8 mouse cellular contexts compared by ENCODE assay signal in genomic region chr9:63092567-63092966, GRCm38 (mm10). TPM values are rescaled to one million over a fixed set of nuclear protein-coding genes. Genes with fewer than 3 reads are reported as not detected.
DNase-seq lines count a peak whose midpoint lies in the region; ATAC-seq and TF ChIP-seq lines count a peak whose summit lies in the region.

No protein-coding gene starts in this region.

- WGBS in lung, embryonic 14.5 days = 4% methylated on average over 6 of the region's 6 CpGs
- 2% methylated on average over 6 of the region's 6 CpGs for WGBS in forebrain, embryonic 13.5 days
- WGBS in liver, embryonic 11.5 days = 11% methylated on average over 6 of the region's 6 CpGs
- WGBS in small intestine, adult 2 months = 41% methylated on average over 6 of the region's 6 CpGs

- no peak; the same call in 1 of the 2 replicates for ATAC-seq in lung, embryonic 14.5 days (ENCODE audit: insufficient read depth)
- ATAC-seq in forebrain, embryonic 13.5 days = peak; percentile 36; the same call in 1 of the 2 replicates
- no peak for ATAC-seq in liver, embryonic 11.5 days (replicated peaks; ENCODE audit: low FRiP score)

- H3K4me1 ChIP-seq in lung, embryonic 14.5 days (ENCODE audit: insufficient read depth) = peaks cover 23% of the 10 kb centered on the region
- peaks cover 30% of the 10 kb centered on the region for H3K4me1 ChIP-seq in forebrain, embryonic 13.5 days
- H3K4me1 ChIP-seq in liver, embryonic 11.5 days (replicated peaks; ENCODE audit: control insufficient read depth, insufficient read depth, low read length) = peaks cover 10% of the 10 kb centered on the region
- H3K4me1 ChIP-seq in small intestine, adult 2 months (ENCODE audit: control insufficient read depth, insufficient read depth, insufficient read length, low read length) = peaks cover 12% of the 10 kb centered on the region

- TF ChIP-seq CTCF in lung, embryonic 14.5 days (IDR thresholded peaks at IDR 0.05; ENCODE audit: low read depth) = no peak
- no peak for TF ChIP-seq CTCF in small intestine, adult 2 months (IDR thresholded peaks at IDR 0.05; ENCODE audit: extremely low read depth, insufficient read length, insufficient replicate concordance, low read depth, low read length)

- no peaks in the 10 kb centered on the region for H3K27me3 ChIP-seq in lung, embryonic 14.5 days (ENCODE audit: insufficient read depth, low read length)
- no peaks in the 10 kb centered on the region for H3K27me3 ChIP-seq in forebrain, embryonic 13.5 days
- no peaks in the 10 kb centered on the region for H3K27me3 ChIP-seq in liver, embryonic 11.5 days (replicated peaks; ENCODE audit: control insufficient read depth, insufficient read depth, low read length)
- no peaks in the 10 kb centered on the region for H3K27me3 ChIP-seq in small intestine, adult 2 months (ENCODE audit: control insufficient read depth, insufficient read depth, low read length)

- peak overlapping the region; percentile 30 for H3K4me3 ChIP-seq in lung, embryonic 14.5 days (ENCODE audit: low read depth, low read length)
- H3K4me3 ChIP-seq in forebrain, embryonic 13.5 days = peak overlapping the region; percentile 28
- H3K4me3 ChIP-seq in liver, embryonic 11.5 days (ENCODE audit: low read depth, low read length) = no peak overlapping the region
- peak overlapping the region; percentile 74 for H3K4me3 ChIP-seq in small intestine, adult 2 months (ENCODE audit: low read depth, low read length)

- peak overlapping the region; percentile 47 for H3K9ac ChIP-seq in lung, embryonic 14.5 days
- H3K9ac ChIP-seq in forebrain, embryonic 13.5 days = peak overlapping the region; percentile 51
- H3K9ac ChIP-seq in liver, embryonic 11.5 days (ENCODE audit: low read depth, low read length) = no peak overlapping the region

- H3K4me2 ChIP-seq in lung, embryonic 14.5 days = peak overlapping the region; percentile 62
- peak overlapping the region; percentile 58 for H3K4me2 ChIP-seq in forebrain, embryonic 13.5 days
- peak overlapping the region; percentile 49 for H3K4me2 ChIP-seq in liver, embryonic 11.5 days

- H3K36me3 ChIP-seq in lung, embryonic 14.5 days (ENCODE audit: insufficient read depth) = no peaks in the 10 kb centered on the region
- H3K36me3 ChIP-seq in forebrain, embryonic 13.5 days (ENCODE audit: poor library complexity, severe bottlenecking) = no peaks in the 10 kb centered on the region
- no peaks in the 10 kb centered on the region for H3K36me3 ChIP-seq in liver, embryonic 11.5 days (ENCODE audit: control insufficient read depth, insufficient read depth, low read length)
- H3K36me3 ChIP-seq in small intestine, adult 2 months (ENCODE audit: control insufficient read depth, insufficient read depth, low read length) = no peaks in the 10 kb centered on the region

- TF ChIP-seq POLR2A in small intestine, adult 2 months (IDR thresholded peaks at IDR 0.05; ENCODE audit: low read depth, low read length) = no peak

- H3K27ac ChIP-seq in lung, embryonic 14.5 days (ENCODE audit: low read depth) = peak overlapping the region; percentile 95
- H3K27ac ChIP-seq in forebrain, embryonic 13.5 days = peak overlapping the region; percentile 75
- H3K27ac ChIP-seq in liver, embryonic 11.5 days (ENCODE audit: low read depth, low read length) = peak overlapping the region; percentile 48; the same call in 1 of the 2 replicates
- peak overlapping the region; percentile 64 for H3K27ac ChIP-seq in small intestine, adult 2 months (ENCODE audit: insufficient read depth, low read depth, low read length)

- no peaks in the 10 kb centered on the region for H3K9me3 ChIP-seq in lung, embryonic 14.5 days (ENCODE audit: low read depth, low read length)
- no peaks in the 10 kb centered on the region for H3K9me3 ChIP-seq in forebrain, embryonic 13.5 days (replicated peaks)
- no peaks in the 10 kb centered on the region for H3K9me3 ChIP-seq in liver, embryonic 11.5 days (ENCODE audit: control insufficient read depth, low read length)

- no peak for DNase-seq in lung, embryonic 14.5 days
- DNase-seq in lung, postnatal 36 days = no peak
- DNase-seq in liver, embryonic 11.5 days (ENCODE audit: low spot score) = no peak
- no peak for DNase-seq in thymus, postnatal 10 days (ENCODE audit: low spot score in 2 of 2)
- no peak for DNase-seq in adrenal gland, postnatal 14 days
- DNase-seq in right cerebral cortex, postnatal 36 days (ENCODE audit: low spot score in 2 of 2) = no peak

RNA-seq across cellular contexts. Expression of gene Skor1, which starts 56.2 kb away (rescaled TPM):
- polyA plus RNA-seq in lung, embryonic 14.5 days (2014; fragmentation: Nextera tagmentation; extraction: Ambion mirVana) = not detected in 2 replicates
- 0.28 and 0.55 TPM in 2 replicates for polyA plus RNA-seq in forebrain, embryonic 13.5 days (2015; fragmentation: Nextera tagmentation; extraction: Ambion mirVana)
- polyA plus RNA-seq in liver, embryonic 11.5 days (2014; fragmentation: Nextera tagmentation; extraction: Ambion mirVana) = not detected in 2 replicates
- polyA plus RNA-seq in small intestine, adult 2 months (2012; rRNA removed) = 0.04 TPM in 1 of 2 replicates, not detected in the other
- total RNA-seq in adrenal gland, postnatal 14 days (2021) = not detected in 2 replicates
